Mouse (Mus musculus): ENCODE measurements at regions not wholly inside any gene's neighbourhood (a gene's known extent, or its start where the extent isn't known, plus 50 kb on each side); places are given as distances from the start of the nearest gene placed in this dataset.
A peak's percentile ranks its signal among the peaks of the same experiment; 100 is the strongest.

DNA sequence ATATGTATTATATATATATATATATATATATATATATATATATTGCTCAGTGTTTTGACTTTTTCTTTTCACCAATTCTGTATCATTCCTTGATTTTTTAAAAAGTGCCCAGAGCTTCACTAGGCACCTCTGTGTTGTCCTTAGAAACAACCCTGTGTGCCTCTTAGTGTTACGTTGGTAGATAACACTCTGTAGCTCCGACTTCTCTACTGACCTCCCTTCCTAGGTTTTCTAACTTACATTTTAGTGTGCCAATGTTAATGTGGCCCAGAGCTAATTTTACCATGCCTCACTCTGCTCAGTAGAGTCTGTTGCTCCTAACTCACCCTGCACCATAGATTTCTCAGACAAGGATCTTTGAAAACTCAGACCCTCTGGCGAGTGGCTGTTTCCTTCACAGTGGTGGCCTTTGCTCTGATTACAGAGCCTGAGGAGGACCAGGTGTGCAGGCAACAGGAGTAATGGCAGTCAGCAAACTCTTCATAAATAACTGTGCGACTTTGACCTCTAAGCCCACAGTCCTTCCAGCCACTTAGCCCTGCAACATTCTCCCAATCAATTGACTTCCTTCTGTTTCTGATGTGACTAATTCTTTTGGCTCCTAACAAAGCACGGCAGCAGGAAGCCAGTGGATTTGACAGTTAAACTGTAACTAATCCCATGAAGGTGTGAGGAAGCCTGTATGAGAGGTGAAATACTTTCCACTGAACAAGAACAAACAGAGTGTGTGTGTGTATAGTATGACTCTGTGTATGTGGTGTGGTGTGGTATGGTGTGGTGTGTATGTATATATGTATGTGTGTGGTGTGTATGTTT is 53.6 kb upstream of the Actr3 start:
- Histone ChIP-seq H3K9ac (replicated peaks) (no peak overlapping the region), H3K27ac (ENCODE audit: low read depth) (peak overlapping the region; percentile 66), H3K4me2 (ENCODE audit: low read depth, low read length) (peak overlapping the region; percentile 3; the same call in 1 of the 2 replicates), H3K9me3 (ENCODE audit: low read length) (no peaks in the 10 kb centered on the region), H3K4me3 (ENCODE audit: low read depth, low read length) (no peak overlapping the region), H3K27me3 (ENCODE audit: insufficient read depth, low read length) (no peaks in the 10 kb centered on the region), H3K4me1 (ENCODE audit: insufficient read depth) (0 out of 2 replicates have a peak, but pooled peaks cover 2% of the 10 kb centered on the region), H3K36me3 (replicated peaks; ENCODE audit: insufficient read depth, low read length) (no peaks in the 10 kb centered on the region)
- DNase-seq (no peak), ATAC-seq (peak; percentile 91)
- TF ChIP-seq CTCF (IDR thresholded peaks at IDR 0.05; ENCODE audit: low read depth) (no peak), EP300 (IDR thresholded peaks at IDR 0.05; ENCODE audit: low read depth) (no peak)
- WGBS (ENCODE audit: insufficient replicate concordance): 47% methylated on average over 5 of the region's 5 CpGs

DNA sequence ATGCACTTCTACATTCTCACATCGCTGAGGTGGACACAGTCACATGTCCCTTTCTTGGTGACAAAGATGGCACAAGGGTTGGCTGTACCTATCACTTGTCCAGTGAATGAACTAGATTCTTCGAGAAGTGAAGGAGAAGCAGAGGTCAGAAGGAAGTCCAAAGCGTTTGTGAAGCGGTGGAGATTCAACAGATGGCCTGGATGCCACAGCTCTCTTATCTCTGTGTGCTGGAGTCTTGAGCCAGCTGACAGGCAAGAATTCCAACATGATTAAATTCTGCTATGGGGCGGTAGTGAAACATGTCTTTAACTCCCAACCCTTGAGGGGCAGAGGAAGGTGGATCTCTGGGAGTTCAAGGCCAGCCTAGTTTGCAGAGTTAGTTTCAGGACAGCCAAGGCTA is 55.5 kb upstream of the Actr3 start:
- ATAC-seq: no peak
- H3K4me3 ChIP-seq (ENCODE audit: low read depth, low read length): no peak overlapping the region
- TF ChIP-seq CTCF (IDR thresholded peaks at IDR 0.05; ENCODE audit: low read depth) (no peak), EP300 (IDR thresholded peaks at IDR 0.05; ENCODE audit: low read depth) (no peak)
- DNase-seq: no peak
- 65% methylated on average over 5 of the region's 5 CpGs for WGBS (ENCODE audit: insufficient replicate concordance)
- no peak overlapping the region for H3K4me2 ChIP-seq (ENCODE audit: low read depth, low read length)
- H3K36me3 ChIP-seq (replicated peaks; ENCODE audit: insufficient read depth, low read length): no peaks in the 10 kb centered on the region
- no peaks in the 10 kb centered on the region for H3K27me3 ChIP-seq (ENCODE audit: insufficient read depth, low read length)
- 0 out of 2 replicates have a peak, but pooled peaks cover 2% of the 10 kb centered on the region for H3K4me1 ChIP-seq (ENCODE audit: insufficient read depth)
- H3K9ac ChIP-seq (replicated peaks): no peak overlapping the region
- no peaks in the 10 kb centered on the region for H3K9me3 ChIP-seq (ENCODE audit: low read length)
- no peak overlapping the region for H3K27ac ChIP-seq (ENCODE audit: low read depth)

DNA sequence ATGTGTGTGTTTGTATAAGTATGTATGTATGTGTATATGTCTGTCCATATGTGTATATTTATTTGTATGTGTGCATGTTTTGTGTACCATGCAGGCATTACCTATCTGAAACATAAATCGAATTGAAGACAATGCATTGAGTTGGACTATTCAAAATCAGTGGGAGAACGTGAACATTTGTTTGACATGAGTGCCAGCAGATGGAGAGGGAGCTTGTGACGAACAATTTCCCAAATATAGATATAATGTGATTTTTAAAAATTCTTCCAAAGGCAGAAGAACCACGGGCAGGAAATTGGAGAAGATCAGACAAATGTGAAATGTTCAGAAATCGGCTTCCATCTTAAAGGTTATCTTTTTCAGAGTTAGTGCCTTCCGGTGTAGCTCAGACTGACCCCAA is 59.1 kb upstream of the Actr3 start:
- H3K4me3 ChIP-seq (ENCODE audit: low read depth, low read length): no peak overlapping the region
- DNase-seq (no peak), ATAC-seq (no peak)
- no peak for TF ChIP-seq EP300 (IDR thresholded peaks at IDR 0.05; ENCODE audit: low read depth)
- TF ChIP-seq CTCF (IDR thresholded peaks at IDR 0.05; ENCODE audit: low read depth): no peak
- H3K4me2 ChIP-seq (ENCODE audit: low read depth, low read length): no peak overlapping the region
- H3K9ac ChIP-seq (replicated peaks): no peak overlapping the region
- H3K27ac ChIP-seq (ENCODE audit: low read depth): no peak overlapping the region
- H3K36me3 ChIP-seq (replicated peaks; ENCODE audit: insufficient read depth, low read length): no peaks in the 10 kb centered on the region
- no peaks in the 10 kb centered on the region for H3K9me3 ChIP-seq (ENCODE audit: low read length)
- H3K27me3 ChIP-seq (ENCODE audit: insufficient read depth, low read length): no peaks in the 10 kb centered on the region
- H3K4me1 ChIP-seq (ENCODE audit: insufficient read depth): no peaks in the 10 kb centered on the region
- 79% methylated on average over 6 of the region's 6 CpGs for WGBS (ENCODE audit: insufficient replicate concordance)

DNA sequence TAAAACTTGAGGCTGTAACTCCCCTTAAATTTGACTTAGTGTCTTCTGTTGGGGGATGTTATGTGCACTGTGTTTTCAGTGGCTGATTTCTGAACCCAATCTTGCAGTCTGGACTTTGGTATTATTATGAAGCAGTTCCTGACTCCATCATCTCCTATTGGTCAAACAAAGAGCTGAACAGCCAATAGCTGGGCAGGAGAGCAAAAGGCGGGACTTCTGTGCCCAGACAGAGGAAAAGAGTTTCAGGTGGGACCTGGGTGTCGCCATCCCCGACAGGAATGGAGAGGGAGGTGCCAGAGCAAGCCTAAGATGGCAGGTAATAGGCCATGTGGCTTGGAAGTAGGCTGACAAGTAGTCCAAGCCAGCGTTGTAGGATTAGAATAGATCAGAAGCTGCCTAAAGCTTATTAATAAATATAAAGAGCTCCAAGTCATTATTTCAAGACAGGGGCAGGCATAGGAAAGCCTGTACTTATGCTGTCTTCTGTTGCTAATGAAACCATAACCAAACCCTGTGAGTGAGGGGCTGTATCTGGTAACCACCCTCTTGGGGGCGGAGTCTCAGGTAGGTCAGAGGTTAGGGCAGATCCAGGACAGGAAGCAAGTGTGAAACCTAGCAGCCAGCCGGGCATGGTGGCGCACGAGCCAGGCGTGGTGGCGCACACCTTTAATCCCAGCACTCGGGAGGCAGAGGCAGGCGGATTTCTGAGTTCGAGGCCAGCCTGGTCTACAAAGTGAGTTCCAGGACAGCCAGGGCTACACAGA is 60.0 kb upstream of the Actr3 start:
- 80% methylated on average over 11 of the region's 13 CpGs for WGBS (ENCODE audit: insufficient replicate concordance)
- TF ChIP-seq EP300 (IDR thresholded peaks at IDR 0.05; ENCODE audit: low read depth) (no peak), CTCF (IDR thresholded peaks at IDR 0.05; ENCODE audit: low read depth) (no peak)
- no peaks in the 10 kb centered on the region for H3K27me3 ChIP-seq (ENCODE audit: insufficient read depth, low read length)
- H3K4me1 ChIP-seq (ENCODE audit: insufficient read depth): no peaks in the 10 kb centered on the region
- no peak overlapping the region for H3K4me3 ChIP-seq (ENCODE audit: low read depth, low read length)
- DNase-seq (no peak), ATAC-seq (peak; percentile 65)
- H3K36me3 ChIP-seq (replicated peaks; ENCODE audit: insufficient read depth, low read length): no peaks in the 10 kb centered on the region
- H3K9me3 ChIP-seq (ENCODE audit: low read length): no peaks in the 10 kb centered on the region
- no peak overlapping the region for H3K9ac ChIP-seq (replicated peaks)
- H3K27ac ChIP-seq (ENCODE audit: low read depth): no peak overlapping the region
- no peak overlapping the region for H3K4me2 ChIP-seq (ENCODE audit: low read depth, low read length)

DNA sequence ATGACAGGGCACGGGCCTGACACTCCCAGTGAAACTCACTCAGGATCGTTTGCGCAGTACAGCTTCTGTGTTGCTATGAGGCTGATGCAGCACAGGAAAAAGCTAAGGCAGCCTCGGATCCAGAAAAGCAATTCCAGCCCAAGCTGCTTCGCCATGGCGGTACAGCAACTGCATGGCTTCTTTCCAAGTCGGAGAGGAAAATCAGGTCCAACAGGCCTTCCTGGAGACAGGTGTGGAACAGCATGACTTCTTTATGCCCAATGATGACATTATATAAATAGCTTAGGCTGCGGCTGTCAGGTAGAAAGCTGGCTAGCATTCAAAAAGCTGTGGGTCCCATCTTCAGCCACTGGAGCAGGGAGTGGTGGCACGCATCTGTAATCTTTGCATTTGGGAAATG is 61.5 kb upstream of the Actr3 start:
- no peak overlapping the region for H3K27ac ChIP-seq (ENCODE audit: low read depth)
- H3K4me3 ChIP-seq (ENCODE audit: low read depth, low read length): no peak overlapping the region
- no peaks in the 10 kb centered on the region for H3K27me3 ChIP-seq (ENCODE audit: insufficient read depth, low read length)
- no peaks in the 10 kb centered on the region for H3K9me3 ChIP-seq (ENCODE audit: low read length)
- no peak for TF ChIP-seq CTCF (IDR thresholded peaks at IDR 0.05; ENCODE audit: low read depth)
- TF ChIP-seq EP300 (IDR thresholded peaks at IDR 0.05; ENCODE audit: low read depth): no peak
- ATAC-seq (no peak), DNase-seq (no peak)
- H3K36me3 ChIP-seq (replicated peaks; ENCODE audit: insufficient read depth, low read length): no peaks in the 10 kb centered on the region
- H3K9ac ChIP-seq (replicated peaks): no peak overlapping the region
- H3K4me1 ChIP-seq (ENCODE audit: insufficient read depth): no peaks in the 10 kb centered on the region
- H3K4me2 ChIP-seq (ENCODE audit: low read depth, low read length): no peak overlapping the region
- WGBS (ENCODE audit: insufficient replicate concordance): 84% methylated on average over 9 of the region's 9 CpGs

DNA sequence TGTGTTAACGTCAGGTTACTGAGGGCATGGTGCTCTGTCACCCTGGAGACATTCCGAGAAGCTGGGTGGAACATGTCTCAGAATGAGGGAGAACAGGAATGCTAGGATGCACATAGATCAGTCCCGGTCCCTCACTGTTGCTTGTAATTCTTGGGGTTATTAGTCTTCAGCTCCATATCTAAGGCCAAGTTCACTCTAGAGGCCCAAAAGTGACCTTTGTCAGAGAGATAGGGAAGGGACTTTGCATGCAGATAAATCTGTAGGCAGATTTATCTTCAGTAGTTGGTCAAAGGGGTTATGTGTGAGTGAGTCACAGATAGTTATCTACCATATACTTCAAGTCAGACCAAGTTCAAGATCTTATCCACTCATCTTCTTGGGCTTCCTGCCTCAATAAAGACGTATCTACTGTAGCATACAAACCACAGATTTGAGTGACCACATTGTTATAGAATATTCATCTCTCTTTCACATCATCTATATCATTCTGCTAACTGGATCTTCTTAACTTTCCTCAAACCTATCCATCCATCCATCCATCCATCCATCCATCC is 58.4 kb upstream of the Slc35f5 start:
- ATAC-seq (no peak), DNase-seq (no peak)
- Histone ChIP-seq H3K27ac (ENCODE audit: low read depth) (no peak overlapping the region), H3K27me3 (ENCODE audit: insufficient read depth, low read length) (no peaks in the 10 kb centered on the region), H3K4me1 (ENCODE audit: insufficient read depth) (no peaks in the 10 kb centered on the region), H3K9ac (replicated peaks) (no peak overlapping the region), H3K4me2 (ENCODE audit: low read depth, low read length) (no peak overlapping the region), H3K9me3 (ENCODE audit: low read length) (no peaks in the 10 kb centered on the region), H3K4me3 (ENCODE audit: low read depth, low read length) (no peak overlapping the region), H3K36me3 (replicated peaks; ENCODE audit: insufficient read depth, low read length) (no peaks in the 10 kb centered on the region)
- no peak for TF ChIP-seq CTCF (IDR thresholded peaks at IDR 0.05; ENCODE audit: low read depth)
- TF ChIP-seq EP300 (IDR thresholded peaks at IDR 0.05; ENCODE audit: low read depth): no peak
- 70% methylated on average over 4 of the region's 4 CpGs for WGBS (ENCODE audit: insufficient replicate concordance)

Data from liver, postnatal 0 days (tissue).